Mouse (Mus musculus): ENCODE data around the gene Hoxc13. TPM values are rescaled to one million over a fixed set of nuclear protein-coding genes. Genes with fewer than 3 reads are reported as not detected.

The Hoxc13 gene
- total RNA-seq, 2 experiments from 2014 or later: not detected

GRCm38 (mm10) chr15:102937036-102937666 is 16.2 kb downstream of the Hoxc13 start:
- DNase-seq: no peak

DNA sequence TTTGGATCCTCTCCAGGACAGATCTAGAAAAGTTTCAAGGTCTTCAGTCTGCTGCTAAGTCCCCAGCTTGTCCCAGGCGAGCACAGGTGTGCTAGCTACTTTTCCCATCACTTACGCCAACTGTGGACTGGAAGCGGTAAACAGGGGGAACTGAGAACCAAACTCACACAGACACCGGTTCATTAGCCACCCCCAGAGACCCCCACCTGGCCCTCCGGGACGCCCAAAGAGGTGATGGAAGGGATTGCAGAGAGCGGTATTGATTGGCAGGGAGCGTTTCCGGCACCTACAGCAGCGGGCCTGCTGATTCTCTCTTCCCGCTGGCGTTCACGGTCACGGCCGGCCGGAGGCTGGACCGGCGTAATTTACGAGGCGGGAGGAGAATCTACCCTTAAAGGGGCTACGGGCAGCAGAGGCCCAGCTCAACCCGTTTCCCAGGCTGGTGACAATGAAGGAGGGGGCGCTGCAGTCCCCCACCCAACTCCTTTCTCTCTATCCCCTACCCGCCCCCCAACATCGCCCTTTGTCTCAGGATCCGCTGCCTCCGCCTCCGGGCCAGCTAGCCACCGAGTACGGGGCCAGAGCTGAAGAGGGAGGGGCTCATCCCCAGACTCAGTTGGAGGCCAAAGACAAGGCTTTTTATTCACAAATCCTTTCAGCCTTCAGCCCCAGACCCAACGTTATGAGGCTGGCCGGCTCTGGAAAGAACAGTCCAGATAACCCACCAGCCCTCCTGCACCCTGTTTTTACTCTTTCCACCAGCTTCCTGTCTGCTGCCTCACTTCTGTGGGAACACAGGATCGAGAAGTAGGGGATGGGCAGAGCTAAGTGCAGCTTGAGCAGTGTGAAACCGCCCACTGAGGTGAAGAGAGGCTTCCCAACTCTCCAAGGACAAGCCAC is 18.6 kb downstream of the Hoxc13 start:
- no peak for DNase-seq

- no peak for DNase-seq
Observed at GRCm38 (mm10) chr15:102942739-102943467, 22.0 kb downstream of the Hoxc13 start.

DNA sequence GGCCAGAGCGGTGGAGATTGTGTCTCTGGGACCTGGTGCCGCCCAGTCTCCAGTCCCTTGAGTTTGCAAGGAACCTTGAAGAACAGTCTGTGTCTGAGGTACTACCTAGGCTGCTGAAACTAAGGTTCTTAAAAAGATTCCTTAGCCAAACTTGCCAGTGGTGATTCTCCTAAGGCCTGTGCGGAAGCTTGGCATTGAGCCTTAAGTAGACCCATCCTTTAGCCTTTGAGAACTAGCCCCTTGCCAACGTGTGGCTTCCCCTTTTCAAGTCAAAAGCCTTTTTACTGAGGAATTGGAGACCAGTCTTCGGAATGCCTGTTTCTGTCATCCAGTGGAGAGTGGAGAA is 22.5 kb downstream of the Hoxc13 start:
- DNase-seq: no peak

DNA sequence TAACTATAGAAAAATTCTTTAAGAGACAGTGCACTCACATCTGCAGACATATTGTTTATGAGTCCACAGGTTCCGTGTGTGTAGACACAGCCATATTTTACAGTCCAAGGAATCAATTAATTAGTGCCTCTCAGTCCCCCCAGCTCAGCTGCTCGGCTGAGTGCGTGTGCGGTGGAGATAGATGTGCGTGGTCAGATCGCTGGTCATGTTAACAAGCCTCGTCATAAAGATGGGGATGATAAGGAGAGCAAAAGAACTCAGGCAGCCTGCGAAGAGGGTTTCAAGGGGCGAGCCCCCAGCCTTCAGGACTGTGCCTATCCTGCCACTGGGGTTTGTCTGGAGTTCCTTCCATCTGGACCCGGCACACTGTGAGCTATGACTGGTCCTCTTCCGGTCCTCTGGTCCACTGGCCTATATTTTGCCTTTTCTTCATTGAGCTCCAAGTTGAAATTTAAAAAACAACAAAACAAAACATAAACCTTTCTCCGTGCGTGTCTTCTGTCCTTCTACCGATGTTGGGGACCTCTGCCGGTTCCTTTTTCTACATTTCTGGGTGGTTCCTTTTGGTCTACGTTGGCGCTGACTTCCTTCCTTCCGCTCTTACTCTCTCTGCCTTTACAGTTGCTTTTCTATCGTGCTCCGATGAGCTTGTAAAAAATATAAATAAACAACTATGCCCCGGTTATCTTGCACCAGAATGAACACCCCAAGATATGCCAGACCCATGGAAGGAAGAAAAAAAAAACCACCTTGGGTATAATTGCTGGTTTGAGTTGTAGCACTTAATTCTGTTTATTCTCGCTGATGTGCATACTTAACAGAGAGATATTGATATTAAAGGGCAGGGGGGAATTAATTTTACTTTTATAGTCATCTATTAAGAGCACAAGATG is 24.5 kb downstream of the Hoxc13 start:
- DNase-seq: no peak

- no peak for DNase-seq
Observed at GRCm38 (mm10) chr15:102947276-102947675, 26.4 kb downstream of the Hoxc13 start.

GRCm38 (mm10) chr15:102948842-102949241 is 27.9 kb downstream of the Hoxc13 start:
- DNase-seq: no peak

- no peak for DNase-seq
Observed at GRCm38 (mm10) chr15:102949696-102950095, 28.8 kb downstream of the Hoxc13 start.

DNA sequence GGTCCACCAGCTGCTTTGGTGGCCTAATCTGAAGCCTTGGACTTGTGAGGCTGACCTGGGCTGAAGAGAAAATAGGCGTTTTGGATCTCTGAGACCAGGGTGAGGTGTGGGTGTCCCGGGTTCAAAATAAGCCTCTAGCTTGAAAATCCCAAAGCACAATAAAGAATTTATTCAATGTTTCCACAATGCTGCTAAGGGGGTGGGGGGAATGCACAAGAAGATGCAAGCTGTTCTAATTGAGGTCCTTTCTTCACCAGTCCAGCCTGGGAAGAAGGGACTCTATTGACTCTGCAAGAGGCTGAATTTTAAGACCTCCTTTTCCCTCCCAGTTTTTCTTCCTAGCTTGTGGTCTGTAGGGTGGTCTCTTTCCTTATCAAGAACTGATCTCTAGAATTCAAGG is 30.0 kb downstream of the Hoxc13 start:
- no peak for DNase-seq

DNA sequence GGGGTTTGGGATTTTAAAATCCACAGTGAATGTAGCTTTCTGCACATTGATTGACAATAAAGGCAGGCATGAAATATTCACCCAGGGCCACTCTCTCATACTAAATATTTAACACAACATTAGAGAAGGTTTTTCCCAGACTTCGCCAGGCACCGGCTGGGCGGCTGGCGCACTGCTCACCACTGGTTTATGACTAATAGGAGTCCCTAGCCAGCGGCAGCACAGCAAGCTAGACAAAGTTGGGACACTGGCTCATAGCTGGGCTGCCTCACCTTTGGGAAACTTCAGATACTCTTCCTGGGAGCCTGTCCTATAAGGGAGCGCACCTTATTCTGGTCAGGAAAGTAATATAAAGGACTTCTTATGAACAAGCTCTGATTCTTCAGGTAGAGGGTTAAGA is 32.7 kb downstream of the Hoxc13 start:
- DNase-seq: no peak

DNA sequence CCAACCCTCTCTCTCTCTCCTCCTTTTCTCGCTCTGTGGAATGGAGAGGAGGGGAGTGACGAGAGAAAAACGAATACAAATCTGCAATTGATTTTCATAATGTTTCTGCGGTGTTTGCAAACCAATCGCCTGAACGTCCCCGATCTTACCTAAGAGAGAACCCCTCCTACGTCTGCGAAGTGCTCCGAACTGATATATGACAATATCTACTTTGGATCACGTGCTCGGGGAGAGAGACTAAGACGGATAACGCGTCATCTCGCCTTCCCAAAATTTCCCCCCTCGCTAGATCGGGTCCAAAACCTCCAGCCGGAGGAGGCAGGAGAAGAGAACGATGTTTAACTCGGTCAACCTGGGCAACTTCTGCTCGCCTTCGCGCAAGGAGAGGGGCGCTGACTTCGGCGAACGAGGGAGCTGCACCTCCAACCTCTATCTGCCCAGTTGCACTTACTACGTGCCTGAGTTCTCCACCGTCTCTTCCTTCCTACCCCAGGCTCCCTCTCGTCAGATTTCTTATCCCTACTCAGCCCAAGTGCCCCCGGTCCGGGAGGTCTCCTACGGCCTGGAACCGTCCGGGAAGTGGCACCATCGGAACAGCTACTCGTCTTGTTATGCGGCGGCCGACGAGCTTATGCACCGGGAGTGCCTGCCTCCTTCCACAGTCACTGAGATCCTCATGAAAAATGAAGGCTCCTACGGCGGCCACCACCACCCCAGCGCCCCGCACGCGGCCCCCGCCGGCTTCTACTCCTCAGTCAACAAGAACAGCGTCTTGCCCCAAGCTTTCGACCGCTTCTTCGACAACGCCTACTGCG is 33.5 kb downstream of the Hoxc13 start, which contains the start of gene Hoxc11:
Gene Hoxc11, plus strand, starts transcription at position 236 of the 815 bp plus-strand sequence.
- DNase-seq: no peak

DNA sequence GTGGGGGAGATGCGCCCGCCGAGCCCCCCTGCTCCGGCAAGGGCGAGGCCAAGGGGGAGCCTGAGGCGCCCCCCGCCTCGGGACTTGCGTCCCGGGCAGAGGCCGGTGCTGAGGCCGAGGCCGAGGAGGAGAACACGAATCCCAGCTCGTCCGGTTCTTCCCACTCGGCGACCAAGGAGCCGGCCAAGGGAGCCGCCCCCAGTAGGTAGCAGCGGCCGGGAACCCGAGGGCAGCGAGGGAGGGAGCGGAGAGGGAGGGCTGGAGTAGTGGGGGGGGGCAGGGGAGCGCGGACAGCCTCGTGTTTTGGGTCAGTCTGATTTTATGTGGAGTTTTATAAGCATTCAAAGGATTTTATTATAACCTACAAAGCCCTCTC is 34.1 kb downstream of the Hoxc13 start:
- DNase-seq: no peak

- no peak for DNase-seq
Observed at GRCm38 (mm10) chr15:102955833-102956640, 35.1 kb downstream of the Hoxc13 start.

- DNase-seq: no peak
Observed at GRCm38 (mm10) chr15:102956906-102957305, 36.0 kb downstream of the Hoxc13 start.

DNA sequence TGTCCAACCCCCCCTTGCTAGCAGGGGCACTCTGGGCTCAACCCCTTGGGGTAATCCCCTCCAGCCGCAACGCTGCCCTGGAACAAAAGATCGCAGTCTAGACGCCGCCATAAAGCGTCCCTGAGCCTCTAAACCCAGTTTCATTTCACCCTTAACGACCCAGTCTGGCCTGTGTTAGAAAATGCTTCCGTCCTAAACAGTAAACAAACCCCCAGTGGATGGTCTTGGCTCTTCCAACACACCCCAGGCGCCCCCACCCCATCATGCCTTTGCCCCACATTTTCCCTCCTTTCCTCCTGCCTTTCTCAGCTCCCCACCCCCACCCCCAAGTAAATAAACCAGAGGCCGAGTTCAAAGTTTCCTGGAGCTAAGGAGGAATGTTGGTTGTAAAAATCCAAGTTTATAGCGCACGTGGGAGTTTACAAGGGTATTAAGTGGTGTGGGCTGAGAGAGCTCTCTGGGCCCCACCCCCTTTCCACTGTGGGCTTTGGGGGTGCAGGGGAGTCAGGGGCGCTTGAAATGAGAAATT is 38.8 kb downstream of the Hoxc13 start:
- DNase-seq: no peak

DNA sequence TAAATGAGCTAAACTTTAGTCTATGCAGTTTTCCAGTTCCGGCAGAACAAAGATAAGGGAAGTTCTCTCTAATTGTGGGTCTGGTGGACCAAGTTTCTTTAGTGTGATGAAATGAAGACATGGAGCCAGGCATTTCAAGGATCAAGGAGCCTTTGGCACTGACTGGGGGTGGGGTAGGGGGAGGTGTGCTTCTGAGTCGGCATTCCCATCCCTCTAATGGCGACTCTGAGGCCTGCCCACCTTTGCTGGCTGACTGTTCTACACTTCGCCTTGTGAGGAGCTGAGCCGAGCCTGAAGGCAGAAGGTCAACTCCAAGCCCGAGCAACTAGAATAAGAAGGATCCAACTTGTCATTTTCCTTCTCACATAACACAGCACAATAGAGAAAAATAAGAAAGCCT is 40.8 kb downstream of the Hoxc13 start:
- DNase-seq: no peak

DNA sequence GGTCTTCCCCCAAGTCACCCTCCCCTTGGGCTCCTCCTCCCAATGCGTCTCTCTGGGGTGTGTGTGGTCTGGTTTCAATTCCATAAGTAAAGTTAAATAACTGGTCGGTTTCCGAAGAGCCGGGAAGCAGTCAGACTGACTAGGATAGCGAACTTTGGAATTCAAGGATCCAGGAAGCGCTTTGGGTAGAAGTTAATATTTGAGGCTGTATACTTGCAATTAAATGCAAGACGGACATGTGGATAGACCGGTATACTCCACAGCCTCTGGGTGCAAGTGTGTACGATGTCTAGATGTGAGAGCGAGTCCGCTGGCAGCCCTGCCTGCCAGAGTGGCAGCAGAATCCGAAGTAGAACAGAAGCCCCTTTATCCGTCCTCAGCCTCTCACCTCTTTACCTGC is 41.6 kb downstream of the Hoxc13 start:
- DNase-seq: no peak

GRCm38 (mm10) chr15:102963259-102963658 is 42.4 kb downstream of the Hoxc13 start:
- no peak for DNase-seq

GRCm38 (mm10) chr15:102963671-102964640 is 43.1 kb downstream of the Hoxc13 start:
- DNase-seq: no peak

All from adrenal gland, postnatal 10 days (tissue).